Mouse (Mus musculus) hindbrain, embryonic 10.5 days (tissue): ENCODE results near the gene Rtn4r. TPM values are rescaled to one million over a fixed set of nuclear protein-coding genes. Genes with fewer than 3 reads are reported as not detected.

ENCODE experiments used
- DNase-seq: peaks from one replicate; pipeline ENCODE4 v3.0.0-alpha.2; 2017; ENCODE audit warnings: low spot score
- H3K27ac ChIP-seq: fragments of 300-500 bp; sonication (generic); 2 replicates; pipeline ENCODE4 v1.5.1; 2016; ENCODE audit warnings: mild to moderate bottlenecking, moderate library complexity
- H3K27me3 ChIP-seq: fragments of 300-500 bp; sonication (generic); 2 replicates; pipeline ENCODE4 v1.6.1; 2016; ENCODE audit warnings: mild to moderate bottlenecking; ENCODE audit not compliant: poor library complexity, insufficient read depth, severe bottlenecking
- H3K36me3 ChIP-seq: fragments of 300-500 bp; sonication (generic); 2 replicates; pipeline ENCODE4 v1.6.1; 2016; ENCODE audit warnings: mild to moderate bottlenecking, moderate library complexity
- H3K4me1 ChIP-seq: fragments of 300-500 bp; sonication (generic); replicated peaks from 2 replicates; pipeline ENCODE4 v1.6.1; 2016; ENCODE audit warnings: mild to moderate bottlenecking
- H3K4me3 ChIP-seq: fragments of 300-500 bp; sonication (generic); 2 replicates; pipeline ENCODE4 v1.5.1; 2016; ENCODE audit warnings: mild to moderate bottlenecking, moderate library complexity
- H3K9me3 ChIP-seq: fragments of 300-500 bp; sonication (generic); 2 replicates; pipeline ENCODE4 v1.6.1; 2016; ENCODE audit warnings: mild to moderate bottlenecking, moderate library complexity
- WGBS: fragments of 180-500 bp; shearing (Covaris S2); methylation state at CpG from one replicate; pipeline ENCODE4 v1.1.7; 2016; 5-methylcytosine and 5-hydroxymethylcytosine counted together
- polyA plus RNA-seq: library from polyadenylated mRNA; unstranded; fragments of >200 nt; fragmentation: Nextera tagmentation; extraction: Ambion mirVana; gene quantifications from 2 replicates; pipeline ENCODE4 v1.2.1, GENCODE M21; 2016

Gene Rtn4r
- polyA plus RNA-seq, 1 experiment from 2014 or later, result 2.8 TPM

- WGBS, result 43% methylated on average over 6 of the region's 6 CpGs
- no peaks in the 10 kb centered on the region for H3K36me3 ChIP-seq
Observed at GRCm38 (mm10) chr16:18103808-18104207, 23.6 kb upstream of the Rtn4r start.

GRCm38 (mm10) chr16:18108221-18108966 lies 19.0 kb upstream of the Rtn4r start:
- Histone ChIP-seq H3K4me1 (0 out of 2 replicates have a peak, but pooled peaks cover 11% of the 10 kb centered on the region), H3K9me3 (peaks cover 9% of the 10 kb centered on the region; the same call in 1 of the 2 replicates), H3K27ac (no peak overlapping the region), H3K36me3 (no peaks in the 10 kb centered on the region), H3K27me3 (no peaks in the 10 kb centered on the region), H3K4me3 (no peak overlapping the region)
- 59% methylated on average over 5 of the region's 5 CpGs for WGBS
- peak; percentile 73 for DNase-seq

More at GRCm38 (mm10) chr16:18103808-18104207, 23.6 kb upstream of the Rtn4r start:
- Histone ChIP-seq H3K4me3 (no peak overlapping the region), H3K4me1 (0 out of 2 replicates have a peak, but pooled peaks cover 5% of the 10 kb centered on the region), H3K9me3 (no peaks in the 10 kb centered on the region), H3K27me3 (no peaks in the 10 kb centered on the region), H3K27ac (no peak overlapping the region)
- DNase-seq, result no peak

GRCm38 (mm10) chr16:18111042-18111441 lies 16.4 kb upstream of the Rtn4r start:
- H3K4me1 ChIP-seq, result 0 out of 2 replicates have a peak, but pooled peaks cover 6% of the 10 kb centered on the region
- no peak overlapping the region for H3K27ac ChIP-seq
- H3K4me3 ChIP-seq, result no peak overlapping the region
- WGBS, result 92% methylated on average over 7 of the region's 7 CpGs
- no peak for DNase-seq
- peaks cover 9% of the 10 kb centered on the region; the same call in 1 of the 2 replicates for H3K9me3 ChIP-seq
- no peaks in the 10 kb centered on the region for H3K36me3 ChIP-seq
- H3K27me3 ChIP-seq, result no peaks in the 10 kb centered on the region

- Histone ChIP-seq H3K36me3 (no peaks in the 10 kb centered on the region), H3K4me3 (no peak overlapping the region), H3K4me1 (0 out of 2 replicates have a peak, but pooled peaks cover 6% of the 10 kb centered on the region), H3K9me3 (no peaks in the 10 kb centered on the region), H3K27ac (no peak overlapping the region), H3K27me3 (no peaks in the 10 kb centered on the region)
- no peak for DNase-seq
- 77% methylated on average over 4 of the region's 4 CpGs for WGBS
Observed at GRCm38 (mm10) chr16:18116467-18116866, 11.0 kb upstream of the Rtn4r start.

- H3K9me3 ChIP-seq, result no peaks in the 10 kb centered on the region
- DNase-seq, result no peak
- no peaks in the 10 kb centered on the region for H3K27me3 ChIP-seq
- no peak overlapping the region for H3K4me3 ChIP-seq
- H3K4me1 ChIP-seq, result no peaks in the 10 kb centered on the region
- WGBS, result 83% methylated on average over 3 of the region's 3 CpGs
- no peaks in the 10 kb centered on the region for H3K36me3 ChIP-seq
- H3K27ac ChIP-seq, result no peak overlapping the region
Observed at GRCm38 (mm10) chr16:18118285-18118684, 9.2 kb upstream of the Rtn4r start.

- Histone ChIP-seq H3K4me3 (no peak overlapping the region), H3K27ac (0 out of 2 replicates have a peak overlapping the region, but pooled peaks have one; percentile 0), H3K27me3 (peaks cover under 1% of the 10 kb centered on the region), H3K9me3 (no peaks in the 10 kb centered on the region), H3K4me1 (no peaks in the 10 kb centered on the region), H3K36me3 (no peaks in the 10 kb centered on the region)
- 25% methylated on average over 8 of the region's 8 CpGs for WGBS
- peak; percentile 46 for DNase-seq
Observed at GRCm38 (mm10) chr16:18119031-18119730, 8.3 kb upstream of the Rtn4r start.

GRCm38 (mm10) chr16:18122740-18123139 lies 4.7 kb upstream of the Rtn4r start:
- Histone ChIP-seq H3K9me3 (no peaks in the 10 kb centered on the region), H3K4me3 (no peak overlapping the region), H3K27ac (no peak overlapping the region), H3K27me3 (peaks cover 36% of the 10 kb centered on the region), H3K4me1 (peaks cover 11% of the 10 kb centered on the region), H3K36me3 (no peaks in the 10 kb centered on the region)
- WGBS, result 71% methylated on average over 2 of the region's 2 CpGs
- DNase-seq, result no peak

GRCm38 (mm10) chr16:18123471-18123870 lies 4.0 kb upstream of the Rtn4r start:
- no peak for DNase-seq
- Histone ChIP-seq H3K9me3 (no peaks in the 10 kb centered on the region), H3K27me3 (peaks cover 43% of the 10 kb centered on the region), H3K4me1 (peaks cover 18% of the 10 kb centered on the region), H3K27ac (no peak overlapping the region), H3K4me3 (no peak overlapping the region), H3K36me3 (no peaks in the 10 kb centered on the region)
- 38% methylated on average over 1 of the region's 1 CpGs for WGBS

GRCm38 (mm10) chr16:18124040-18124439 lies 3.4 kb upstream of the Rtn4r start:
- H3K36me3 ChIP-seq, result no peaks in the 10 kb centered on the region
- no peaks in the 10 kb centered on the region for H3K9me3 ChIP-seq
- no peak for DNase-seq
- H3K27me3 ChIP-seq, result peaks cover 49% of the 10 kb centered on the region
- peaks cover 18% of the 10 kb centered on the region for H3K4me1 ChIP-seq
- no peak overlapping the region for H3K27ac ChIP-seq
- H3K4me3 ChIP-seq, result no peak overlapping the region
- WGBS, result 77% methylated on average over 4 of the region's 4 CpGs

GRCm38 (mm10) chr16:18124626-18125025 lies 2.8 kb upstream of the Rtn4r start:
- Histone ChIP-seq H3K36me3 (no peaks in the 10 kb centered on the region), H3K9me3 (no peaks in the 10 kb centered on the region), H3K27me3 (peaks cover 55% of the 10 kb centered on the region), H3K27ac (no peak overlapping the region), H3K4me1 (peaks cover 18% of the 10 kb centered on the region), H3K4me3 (no peak overlapping the region)
- 39% methylated on average over 5 of the region's 5 CpGs for WGBS
- DNase-seq, result no peak

GRCm38 (mm10) chr16:18125131-18125530 lies 2.3 kb upstream of the Rtn4r start:
- Histone ChIP-seq H3K4me3 (no peak overlapping the region), H3K4me1 (peaks cover 18% of the 10 kb centered on the region), H3K36me3 (no peaks in the 10 kb centered on the region), H3K9me3 (no peaks in the 10 kb centered on the region), H3K27me3 (peaks cover 59% of the 10 kb centered on the region), H3K27ac (no peak overlapping the region)
- WGBS, result 79% methylated on average over 2 of the region's 2 CpGs
- no peak for DNase-seq

GRCm38 (mm10) chr16:18126211-18126610 lies 1.2 kb upstream of the Rtn4r start:
- Histone ChIP-seq H3K27ac (no peak overlapping the region), H3K4me1 (peaks cover 18% of the 10 kb centered on the region), H3K4me3 (no peak overlapping the region), H3K36me3 (no peaks in the 10 kb centered on the region), H3K9me3 (no peaks in the 10 kb centered on the region), H3K27me3 (peaks cover 69% of the 10 kb centered on the region)
- DNase-seq, result no peak
- 74% methylated on average over 3 of the region's 3 CpGs for WGBS
